Mouse (Mus musculus): Measurements from ENCODE around the gene Ccdc71.

DNA sequence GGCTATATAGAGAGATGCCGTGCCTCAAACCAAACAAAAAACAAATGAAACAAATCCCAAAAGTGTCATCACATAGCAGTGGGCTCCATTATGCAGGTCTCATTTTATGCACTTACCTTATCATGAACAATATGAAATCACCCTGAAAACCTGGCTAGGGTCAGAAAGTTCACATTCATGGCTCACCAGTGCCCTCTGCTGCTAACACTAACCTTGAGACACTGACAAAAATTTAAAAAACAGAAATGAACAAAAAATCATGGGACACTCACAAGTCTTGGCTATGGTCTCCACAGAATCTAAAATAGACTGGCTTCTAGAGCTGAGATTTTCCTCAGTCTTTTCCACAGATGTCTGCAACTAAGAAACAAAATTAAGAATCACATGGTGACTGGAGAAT is 48.1 kb upstream of the Ccdc71 start:
- TF ChIP-seq CTCF (IDR thresholded peaks at IDR 0.05; ENCODE audit: extremely low read depth, insufficient read depth, low read length) (peak; percentile 33; the same call in 1 of the 2 replicates), POLR2A (IDR thresholded peaks at IDR 0.05; ENCODE audit: extremely low read depth, insufficient read depth, low read length) (no peak)

Data from cortical plate, adult 2 months (tissue).